Mouse (Mus musculus): ENCODE measurements around the gene Gm20422. TPM values are rescaled to one million over a fixed set of nuclear protein-coding genes. Genes with fewer than 3 reads are reported as not detected.

Gm20422 gene
- 1 to 10 TPM; 1.2 to 1.8 TPM for total RNA-seq (2021)

- peak; percentile 85 for DNase-seq (ENCODE audit: low spot score)
- intact Hi-C loops (cut with DNase I) = no loop called here
Observed at GRCm38 (mm10) chr8:69774503-69775148, at the start of gene Gm20422. Gm20422 (minus strand) TSS chr8:69774886.

GRCm38 (mm10) chr8:69822386-69823191, 47.9 kb upstream of the Gm20422 start, which contains the start of gene Lpar2:
Lpar2 (plus strand) TSS chr8:69822429.
- DNase-seq (ENCODE audit: low spot score) = no peak
- intact Hi-C loops (cut with DNase I) = no loop called here

GRCm38 (mm10) chr8:69821971-69822385, 47.3 kb upstream of the Gm20422 start:
- intact Hi-C loops (cut with DNase I) = no loop called here
- DNase-seq (ENCODE audit: low spot score) = no peak

GRCm38 (mm10) chr8:69820466-69820865, 45.8 kb upstream of the Gm20422 start:
- DNase-seq (ENCODE audit: low spot score) = no peak
- intact Hi-C loops (cut with DNase I) = no loop called here

GRCm38 (mm10) chr8:69815396-69815795, 40.7 kb upstream of the Gm20422 start:
- intact Hi-C loops (cut with DNase I) = no loop called here

GRCm38 (mm10) chr8:69814881-69815280, 40.2 kb upstream of the Gm20422 start:
- DNase-seq (ENCODE audit: low spot score) = no peak
- intact Hi-C loops (cut with DNase I) = no loop called here

More at GRCm38 (mm10) chr8:69815396-69815795, 40.7 kb upstream of the Gm20422 start:
- DNase-seq (ENCODE audit: low spot score) = no peak

- DNase-seq (ENCODE audit: low spot score) = no peak
- intact Hi-C loops (cut with DNase I) = no loop called here
Observed at GRCm38 (mm10) chr8:69809820-69810219, 35.1 kb upstream of the Gm20422 start.

GRCm38 (mm10) chr8:69808864-69809403, 34.2 kb upstream of the Gm20422 start:
- DNase-seq (ENCODE audit: low spot score) = no peak
- intact Hi-C loops (cut with DNase I) = no loop called here

- peak; percentile 66 for DNase-seq (ENCODE audit: low spot score)
- intact Hi-C loops (cut with DNase I) = no loop called here
Observed at GRCm38 (mm10) chr8:69808094-69808863, 33.6 kb upstream of the Gm20422 start, which contains the start of gene Gmip. Gmip (plus strand) TSS chr8:69808679.

GRCm38 (mm10) chr8:69807236-69807635, 32.5 kb upstream of the Gm20422 start:
- intact Hi-C loops (cut with DNase I) = no loop called here

GRCm38 (mm10) chr8:69805491-69805890, 30.8 kb upstream of the Gm20422 start:
- no peak for DNase-seq (ENCODE audit: low spot score)
- intact Hi-C loops (cut with DNase I) = no loop called here

More at GRCm38 (mm10) chr8:69807236-69807635, 32.5 kb upstream of the Gm20422 start:
- DNase-seq (ENCODE audit: low spot score) = no peak

GRCm38 (mm10) chr8:69805086-69805485, 30.4 kb upstream of the Gm20422 start:
- no peak for DNase-seq (ENCODE audit: low spot score)
- intact Hi-C loops (cut with DNase I) = no loop called here

GRCm38 (mm10) chr8:69804537-69804936, 29.9 kb upstream of the Gm20422 start:
- no peak for DNase-seq (ENCODE audit: low spot score)
- intact Hi-C loops (cut with DNase I) = no loop called here

GRCm38 (mm10) chr8:69803366-69803765, 28.7 kb upstream of the Gm20422 start:
- intact Hi-C loops (cut with DNase I) = no loop called here

GRCm38 (mm10) chr8:69802216-69802615, 27.5 kb upstream of the Gm20422 start:
- intact Hi-C loops (cut with DNase I) = no loop called here
- no peak for DNase-seq (ENCODE audit: low spot score)

More at GRCm38 (mm10) chr8:69803366-69803765, 28.7 kb upstream of the Gm20422 start:
- no peak for DNase-seq (ENCODE audit: low spot score)

GRCm38 (mm10) chr8:69801796-69802195, 27.1 kb upstream of the Gm20422 start:
- no peak for DNase-seq (ENCODE audit: low spot score)
- intact Hi-C loops (cut with DNase I) = no loop called here

- no peak for DNase-seq (ENCODE audit: low spot score)
- intact Hi-C loops (cut with DNase I) = no loop called here
Observed at GRCm38 (mm10) chr8:69799946-69800345, 25.3 kb upstream of the Gm20422 start.

- DNase-seq (ENCODE audit: low spot score) = no peak
- intact Hi-C loops (cut with DNase I) = no loop called here
Observed at GRCm38 (mm10) chr8:69799261-69799660, 24.6 kb upstream of the Gm20422 start.

GRCm38 (mm10) chr8:69797661-69798060, 23.0 kb upstream of the Gm20422 start:
- intact Hi-C loops (cut with DNase I) = no loop called here
- no peak for DNase-seq (ENCODE audit: low spot score)

- no peak for DNase-seq (ENCODE audit: low spot score)
- intact Hi-C loops (cut with DNase I) = no loop called here
Observed at GRCm38 (mm10) chr8:69796721-69797345, 22.1 kb upstream of the Gm20422 start.
